Mouse (Mus musculus) thymus, adult 2 months (tissue): ENCODE data around the gene Cyb561.

ENCODE experiments used
- CTCF ChIP-seq: fragments of 200-500 bp; IDR thresholded peaks from 2 replicates; pipeline ENCODE4 v1.5.1; 2012; ENCODE audit warnings: mild to moderate bottlenecking, control low read depth, low read length, moderate library complexity, borderline replicate concordance; ENCODE audit not compliant: control insufficient read depth, poor library complexity, insufficient read depth; ENCODE audit errors: extremely low read depth
- POLR2A ChIP-seq: fragments of 200-500 bp; IDR thresholded peaks from 2 replicates; pipeline ENCODE4 v1.6.1; 2012; ENCODE audit warnings: mild to moderate bottlenecking, low read length, control low read depth, moderate library complexity; ENCODE audit not compliant: control insufficient read depth, poor library complexity, insufficient read depth; ENCODE audit errors: extremely low read depth

DNA sequence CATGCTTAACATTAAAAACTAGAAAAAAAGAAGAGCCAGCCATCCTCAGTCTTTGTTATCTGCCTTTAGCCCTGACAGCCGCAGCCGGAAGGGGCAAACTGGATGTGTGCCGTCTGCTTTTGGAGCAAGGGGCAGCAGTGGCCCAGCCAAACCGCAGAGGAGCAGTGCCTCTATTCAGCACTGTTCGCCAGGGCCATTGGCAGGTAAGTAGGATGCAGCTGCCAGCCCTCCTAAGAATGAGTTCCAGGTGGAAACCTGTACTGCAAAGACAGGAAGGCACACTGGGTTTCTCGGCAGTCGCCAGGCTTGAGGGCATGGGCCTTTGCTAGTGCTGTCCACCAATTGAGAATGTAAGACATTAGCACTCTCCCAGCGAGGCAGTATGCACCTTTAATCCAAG is 44.2 kb downstream of the Cyb561 start:
- TF ChIP-seq CTCF (no peak), POLR2A (no peak)
